9 mouse cellular contexts compared by ENCODE assay signal in the genomic region with DNA sequence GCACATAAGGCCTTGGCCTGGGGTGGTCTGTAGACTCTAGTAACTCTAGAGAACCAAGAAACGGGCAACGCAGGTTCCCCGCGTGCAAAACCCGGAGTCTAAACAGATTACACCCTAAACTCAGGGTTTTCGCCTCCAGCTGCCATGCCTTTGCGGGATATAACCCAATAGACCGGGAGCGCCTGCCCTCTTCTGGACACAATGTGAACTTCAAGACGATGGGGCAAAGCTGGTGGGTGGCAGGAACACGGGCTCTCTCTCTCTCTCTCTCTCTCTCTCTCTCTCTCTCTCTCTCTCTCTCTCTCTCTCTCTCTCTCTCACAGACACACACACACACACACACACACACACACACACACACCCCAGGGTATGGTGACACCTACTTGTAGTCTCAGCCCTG. TPM values are rescaled to one million over a fixed set of nuclear protein-coding genes. Genes with fewer than 3 reads are reported as not detected.
A peak's percentile ranks its signal among the peaks of the same experiment; 100 is the strongest.
DNase-seq lines count a peak whose midpoint lies in the region; ATAC-seq and TF ChIP-seq lines count a peak whose summit lies in the region.
"Had no signal": no experiment of that assay in that cellular context is flagged by ENCODE, and none has a peak within 500 bp of the region (broad histone marks: within the 10 kb centered on the region; RNA-seq: fewer than 3 reads in every experiment).

No protein-coding gene starts in this region.

- 0% methylated on average over 11 of the region's 11 CpGs for WGBS in hindbrain, embryonic 11.5 days
- WGBS in hindbrain, embryonic 16.5 days = 0% methylated on average over 11 of the region's 11 CpGs
- WGBS in forebrain, embryonic 16.5 days = 0% methylated on average over 11 of the region's 11 CpGs

- H3K4me2 ChIP-seq in hindbrain, embryonic 11.5 days (replicated peaks; ENCODE audit: low read depth, low read length) = no peak overlapping the region
- H3K4me2 ChIP-seq in hindbrain, embryonic 16.5 days (ENCODE audit: low read length) = no peak overlapping the region
- H3K4me2 ChIP-seq in forebrain, embryonic 16.5 days (ENCODE audit: low read length) = no peak overlapping the region

- no peak overlapping the region for H3K9ac ChIP-seq in hindbrain, embryonic 11.5 days (ENCODE audit: low read depth, low read length)
- no peak overlapping the region for H3K9ac ChIP-seq in hindbrain, embryonic 16.5 days (ENCODE audit: low read depth, low read length)
- no peak overlapping the region for H3K9ac ChIP-seq in forebrain, embryonic 16.5 days (replicated peaks; ENCODE audit: low read depth, low read length)

- H3K9me3 ChIP-seq in hindbrain, embryonic 11.5 days (ENCODE audit: control insufficient read depth, low read length) = no peaks in the 10 kb centered on the region
- H3K9me3 ChIP-seq in hindbrain, embryonic 16.5 days (ENCODE audit: control insufficient read depth, low read length) = no peaks in the 10 kb centered on the region
- no peaks in the 10 kb centered on the region for H3K9me3 ChIP-seq in E14TG2a.4 (ENCODE audit: low read length)
- no peaks in the 10 kb centered on the region for H3K9me3 ChIP-seq in forebrain, embryonic 16.5 days (ENCODE audit: control insufficient read depth, low read length)

- no peaks in the 10 kb centered on the region for H3K4me1 ChIP-seq in hindbrain, embryonic 11.5 days (replicated peaks; ENCODE audit: control insufficient read depth, insufficient read depth, low read length)
- no peaks in the 10 kb centered on the region for H3K4me1 ChIP-seq in hindbrain, embryonic 16.5 days (ENCODE audit: control insufficient read depth, insufficient read depth, low read depth, low read length)
- H3K4me1 ChIP-seq in E14TG2a.4 (replicated peaks; ENCODE audit: low read depth, low read length) = peaks cover 67% of the 10 kb centered on the region
- peaks cover 4% of the 10 kb centered on the region; the same call in 1 of the 2 replicates for H3K4me1 ChIP-seq in forebrain, embryonic 16.5 days (replicated peaks; ENCODE audit: control insufficient read depth, insufficient read depth, low read length)

- peak; percentile 89 for DNase-seq in hindbrain, embryonic 11.5 days (ENCODE audit: low spot score)
- DNase-seq in c-Kit-positive CD71-positive TER-119-negative erythroid progenitor cells, embryonic 14.5 days (ENCODE audit: low read depth) = peak; percentile 61
- DNase-seq in layer of hippocampus, adult 2 months (ENCODE audit: low spot score in 2 of 2) = peak; percentile 15 to 72
- peak; percentile 80 for DNase-seq in lung, postnatal 36 days
- peak; percentile 51 to 73 for DNase-seq in spleen, postnatal 14 days (ENCODE audit: low spot score in 2 of 2)

- ATAC-seq in hindbrain, embryonic 11.5 days (ENCODE audit: low FRiP score) = no peak
- no peak for ATAC-seq in hindbrain, embryonic 16.5 days
- ATAC-seq in forebrain, embryonic 16.5 days = peak; percentile 43; the same call in 1 of the 2 replicates

- H3K36me3 ChIP-seq in hindbrain, embryonic 11.5 days (ENCODE audit: control insufficient read depth, insufficient read depth, low read length) = no peaks in the 10 kb centered on the region
- no peaks in the 10 kb centered on the region for H3K36me3 ChIP-seq in hindbrain, embryonic 16.5 days (ENCODE audit: control insufficient read depth, insufficient read depth, low read length)
- H3K36me3 ChIP-seq in E14TG2a.4 (ENCODE audit: insufficient read depth, low read length) = no peaks in the 10 kb centered on the region
- no peaks in the 10 kb centered on the region for H3K36me3 ChIP-seq in forebrain, embryonic 16.5 days (ENCODE audit: control insufficient read depth, insufficient read depth)

- TF ChIP-seq CTCF in E14TG2a.4 (conservative IDR thresholded peaks at IDR 0.05; ENCODE audit: low read length) = peak; percentile 60
- TF ChIP-seq CTCF in layer of hippocampus, adult 2 months (conservative IDR thresholded peaks at IDR 0.05) = peak; percentile 74

- no peak overlapping the region for H3K27ac ChIP-seq in hindbrain, embryonic 11.5 days (ENCODE audit: low read depth, low read length)
- H3K27ac ChIP-seq in hindbrain, embryonic 16.5 days (ENCODE audit: low read depth, low read length) = no peak overlapping the region
- no peak overlapping the region for H3K27ac ChIP-seq in forebrain, embryonic 16.5 days (ENCODE audit: low read length)
- no peak overlapping the region for H3K27ac ChIP-seq in layer of hippocampus, adult 2 months
- H3K27ac ChIP-seq: macrophage had no signal

- peaks cover 53% of the 10 kb centered on the region for H3K27me3 ChIP-seq in hindbrain, embryonic 11.5 days (ENCODE audit: control insufficient read depth, insufficient read depth, low read length)
- peaks cover 44% of the 10 kb centered on the region for H3K27me3 ChIP-seq in hindbrain, embryonic 16.5 days (replicated peaks; ENCODE audit: control insufficient read depth, insufficient read depth, low read length)
- H3K27me3 ChIP-seq in E14TG2a.4 (ENCODE audit: insufficient read depth, low read length) = peaks cover 73% of the 10 kb centered on the region
- peaks cover 39% of the 10 kb centered on the region for H3K27me3 ChIP-seq in forebrain, embryonic 16.5 days (replicated peaks; ENCODE audit: control insufficient read depth, insufficient read depth, low read length)

- no peak overlapping the region for H3K4me3 ChIP-seq in hindbrain, embryonic 11.5 days (ENCODE audit: low read depth, low read length)
- H3K4me3 ChIP-seq in hindbrain, embryonic 16.5 days (ENCODE audit: low read length) = no peak overlapping the region
- H3K4me3 ChIP-seq in E14TG2a.4 (replicated peaks; ENCODE audit: low read length) = no peak overlapping the region
- H3K4me3 ChIP-seq in forebrain, embryonic 16.5 days (replicated peaks; ENCODE audit: low read length) = no peak overlapping the region
- H3K4me3 ChIP-seq in layer of hippocampus, adult 2 months = no peak overlapping the region

RNA-seq across cellular contexts. Expression of a gene that starts 11.6 kb away (rescaled TPM):
- 2.1 and 3.5 TPM in 2 replicates for polyA plus RNA-seq in hindbrain, embryonic 11.5 days (2014; fragmentation: Nextera tagmentation; extraction: Ambion mirVana)
- polyA plus RNA-seq in hindbrain, embryonic 16.5 days (2015; fragmentation: Nextera tagmentation; extraction: Ambion mirVana) = 1.2 and 1.3 TPM in 2 replicates
- 0.07 and 0.46 TPM in 2 replicates for polyA plus RNA-seq in forebrain, embryonic 16.5 days (2015; fragmentation: Nextera tagmentation; extraction: Ambion mirVana)
- total RNA-seq in layer of hippocampus, adult 2 months (2021) = not detected
- polyA plus RNA-seq: macrophage had no signal

RNA-seq across cellular contexts. Expression of a gene that starts 32.7 kb away (rescaled TPM):
- polyA plus RNA-seq in hindbrain, embryonic 11.5 days (2014; fragmentation: Nextera tagmentation; extraction: Ambion mirVana) = 0.86 and 0.95 TPM in 2 replicates
- polyA plus RNA-seq in hindbrain, embryonic 16.5 days (2015; fragmentation: Nextera tagmentation; extraction: Ambion mirVana) = 1.5 and 1.6 TPM in 2 replicates
- polyA plus RNA-seq in forebrain, embryonic 16.5 days (2015; fragmentation: Nextera tagmentation; extraction: Ambion mirVana) = 0.16 and 0.23 TPM in 2 replicates
- total RNA-seq in layer of hippocampus, adult 2 months (2021) = under 1 TPM; 0.12 to 0.31 TPM
- polyA plus RNA-seq: macrophage had no signal

RNA-seq across cellular contexts. Expression of a gene that starts 55.1 kb away (rescaled TPM):
- 21.6 and 22.5 TPM in 2 replicates for polyA plus RNA-seq in hindbrain, embryonic 11.5 days (2014; fragmentation: Nextera tagmentation; extraction: Ambion mirVana)
- polyA plus RNA-seq in hindbrain, embryonic 16.5 days (2015; fragmentation: Nextera tagmentation; extraction: Ambion mirVana) = 25.8 and 26.5 TPM in 2 replicates
- 28.1 and 30.3 TPM in 2 replicates for polyA plus RNA-seq in forebrain, embryonic 16.5 days (2015; fragmentation: Nextera tagmentation; extraction: Ambion mirVana)
- 10 to 100 TPM; 51.6 to 52.8 TPM for total RNA-seq in layer of hippocampus, adult 2 months (2021)
